Mouse (Mus musculus) testis, postnatal 14 days (tissue): Measurements from ENCODE around the gene Reln.

Experiments
- DNase-seq: peaks from one replicate; pipeline ENCODE4 v3.0.0; 2021; ENCODE audit warnings: low spot score

Gene Reln

GRCm38 (mm10) chr5:22344556-22344975, at the start of gene Reln:
Reln (minus strand) TSS chr5:22344702.
- DNase-seq = peak; percentile 31

GRCm38 (mm10) chr5:22388502-22388901, 44.0 kb upstream of the Reln start:
- no peak for DNase-seq

GRCm38 (mm10) chr5:22360510-22360909, 16.0 kb upstream of the Reln start:
- no peak for DNase-seq

DNA sequence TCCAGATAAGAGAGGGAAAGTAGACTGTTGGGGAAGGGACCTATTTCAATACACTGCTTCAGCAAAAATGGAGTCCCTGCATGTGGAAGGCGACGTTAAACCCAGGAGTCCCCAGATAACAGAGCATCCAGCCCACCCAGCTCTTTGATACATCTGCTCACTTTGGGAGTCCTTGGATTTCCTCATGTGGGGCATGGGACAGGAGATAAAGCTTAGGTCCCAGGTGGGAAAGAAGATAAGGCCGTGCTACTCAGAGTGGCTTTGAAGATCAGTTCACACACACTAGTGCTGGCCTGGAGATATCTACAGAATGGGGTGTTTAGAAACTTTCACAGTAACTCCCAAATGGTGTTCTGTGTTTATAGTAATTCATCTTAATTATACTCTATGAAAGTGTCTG, 3.9 kb upstream of the Reln start:
- no peak for DNase-seq

DNA sequence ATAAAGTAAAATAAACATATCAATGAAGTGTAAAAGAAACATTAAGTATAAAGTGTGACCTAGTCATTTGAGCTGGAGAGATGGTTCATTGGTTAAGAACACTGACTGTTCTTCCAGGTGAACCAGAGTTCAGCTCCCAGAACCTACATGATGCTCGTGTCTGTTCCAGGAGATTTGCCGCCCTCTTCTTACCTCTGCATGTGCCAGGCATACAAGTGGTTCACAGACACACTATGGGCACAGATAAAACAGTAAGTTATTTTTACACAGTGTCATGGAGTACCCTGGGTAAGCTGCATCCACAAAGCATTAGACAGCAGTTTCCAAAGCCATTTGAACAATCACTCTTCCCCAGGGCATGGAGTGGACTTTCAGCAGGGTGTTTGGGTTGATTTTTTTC, 3.2 kb upstream of the Reln start:
- DNase-seq = no peak

GRCm38 (mm10) chr5:22345894-22346635, 1.6 kb upstream of the Reln start:
- DNase-seq = no peak

DNA sequence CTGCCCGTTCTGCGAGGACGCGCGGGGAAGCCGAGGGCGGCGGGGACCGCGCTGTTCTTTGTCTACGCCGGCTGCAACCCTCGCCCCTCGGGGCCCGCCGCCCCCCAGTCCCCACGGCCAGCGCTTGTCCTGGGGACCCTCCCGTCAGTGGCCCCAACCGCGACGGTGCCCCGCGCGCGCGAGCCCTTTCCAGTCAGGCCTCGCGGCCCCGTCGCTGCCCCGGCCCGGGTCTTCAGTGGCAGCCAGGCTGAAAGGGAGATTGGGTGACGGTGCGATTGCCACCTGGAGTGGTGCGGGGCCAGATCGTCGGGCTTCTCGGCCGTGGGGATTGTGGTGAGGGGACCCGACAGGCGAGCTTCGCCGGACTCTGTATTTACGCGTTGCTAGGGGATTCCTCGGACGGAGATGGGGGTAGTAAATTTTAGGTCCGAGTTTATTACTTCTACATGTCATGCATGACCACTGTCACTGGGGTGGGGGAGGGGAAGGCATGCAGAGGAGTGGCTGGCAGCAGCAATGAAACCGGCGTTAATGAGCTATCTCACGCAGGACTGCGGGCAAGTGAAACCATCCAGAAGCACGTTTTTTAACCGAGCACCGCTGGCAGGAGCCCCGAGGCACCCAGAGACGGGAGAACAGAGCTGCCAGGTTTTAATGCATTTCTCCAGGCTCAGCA, 612 bp upstream of the Reln start:
- peak; percentile 19 for DNase-seq

- peak; percentile 17 for DNase-seq
These were observed 503 bp downstream of the Reln start for GRCm38 (mm10) chr5:22343843-22344555.

DNA sequence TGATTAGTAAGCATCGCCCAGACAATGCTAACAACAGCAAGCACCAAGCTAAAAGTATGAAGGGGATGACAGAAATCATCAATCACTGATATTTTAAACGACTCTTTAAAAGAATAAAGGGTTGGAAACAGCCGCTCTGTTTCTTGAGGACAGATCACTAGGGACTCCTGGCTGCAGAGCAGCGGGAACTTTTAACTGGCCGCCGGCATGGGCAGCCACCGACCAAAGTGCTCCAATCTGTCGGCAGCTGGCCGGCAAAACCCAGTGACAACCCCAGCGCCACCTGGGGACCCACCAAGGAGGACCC, 1.0 kb downstream of the Reln start:
- no peak for DNase-seq

DNA sequence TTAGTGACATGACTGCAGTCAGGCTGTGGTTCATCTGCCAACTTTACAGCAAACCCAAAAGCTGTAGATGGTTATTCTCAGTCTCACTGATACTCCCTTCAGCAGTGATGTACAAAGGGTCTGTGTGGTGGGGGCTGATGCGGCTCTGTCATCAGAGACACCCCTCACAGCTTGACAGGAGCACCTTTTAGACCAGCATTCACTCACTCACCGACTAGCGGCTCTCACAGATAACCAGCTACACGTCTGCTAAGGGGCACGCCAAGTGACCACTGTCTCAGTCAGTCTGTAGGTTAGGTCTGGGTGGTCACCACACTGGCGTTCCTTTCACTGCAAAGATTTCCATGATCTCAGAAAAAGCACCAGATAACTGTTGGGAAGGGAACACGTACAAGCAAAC, 2.0 kb downstream of the Reln start:
- no peak for DNase-seq

- DNase-seq = no peak
These were observed 3.5 kb downstream of the Reln start for GRCm38 (mm10) chr5:22340991-22341390.

GRCm38 (mm10) chr5:22335408-22335807, 9.1 kb downstream of the Reln start:
- DNase-seq = no peak

GRCm38 (mm10) chr5:22330802-22331201, 13.7 kb downstream of the Reln start:
- no peak for DNase-seq

DNA sequence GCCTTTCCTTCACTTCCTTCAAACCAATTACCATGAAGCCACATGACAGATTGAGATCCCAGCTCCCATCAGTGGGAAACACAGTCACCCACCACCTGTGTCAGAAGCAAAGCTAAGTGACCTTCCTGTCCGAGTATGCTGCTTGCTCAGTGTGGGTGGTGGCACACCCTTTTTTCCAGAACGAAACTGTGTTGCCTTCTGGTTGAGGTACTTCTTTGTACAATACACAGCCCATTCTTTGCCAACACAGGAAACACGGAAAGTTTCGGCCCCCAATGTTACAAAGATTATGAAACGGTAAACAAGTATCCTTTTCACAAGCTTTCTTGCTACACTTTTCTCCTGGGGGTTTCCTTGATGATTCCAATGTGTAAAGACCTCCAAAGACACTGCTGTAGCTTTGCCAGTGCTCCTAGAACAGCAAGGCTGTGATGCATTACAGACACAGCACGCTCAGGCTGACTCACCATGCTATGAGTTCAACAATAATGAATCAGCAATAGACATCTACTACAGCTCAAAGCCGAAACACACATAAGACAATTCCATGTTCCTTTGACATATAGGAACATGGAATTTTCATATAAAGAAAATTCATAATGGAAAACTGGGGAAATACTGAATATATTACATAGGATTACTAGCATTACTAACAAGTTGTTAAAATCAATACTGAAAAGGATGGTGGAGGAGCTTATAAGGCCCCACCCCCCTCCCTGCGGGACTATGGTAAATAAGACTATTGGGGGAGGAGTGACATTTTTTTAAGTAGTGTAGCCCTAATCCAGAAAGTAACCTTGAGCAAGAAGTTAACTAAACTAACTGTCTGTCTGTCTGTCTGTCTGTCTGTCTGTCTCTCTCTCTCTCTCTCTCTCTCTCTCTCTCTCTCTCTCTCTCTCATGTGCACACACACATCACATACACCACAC, 15.8 kb downstream of the Reln start:
- DNase-seq = peak; percentile 62

- no peak for DNase-seq
These were observed 17.3 kb downstream of the Reln start for GRCm38 (mm10) chr5:22327170-22327569.

DNA sequence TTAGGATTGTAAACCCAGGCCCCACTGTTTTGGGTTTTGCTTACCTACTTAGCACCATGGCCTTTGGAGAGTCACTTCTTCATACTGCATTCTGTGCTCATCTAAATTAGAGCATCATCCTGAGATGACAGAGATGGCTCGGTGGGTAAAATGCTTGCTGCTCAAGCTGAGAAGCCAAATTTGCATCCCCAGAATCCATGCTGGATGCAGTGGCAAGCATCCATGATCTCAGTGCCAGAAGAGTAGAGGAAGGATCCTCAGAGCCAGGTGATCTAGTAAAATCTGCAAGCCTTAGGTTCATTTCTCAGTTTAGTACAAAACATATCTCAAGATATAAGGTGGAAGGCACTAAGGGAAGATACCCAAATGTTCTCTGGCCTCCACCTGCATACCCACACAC, 20.7 kb downstream of the Reln start:
- no peak for DNase-seq

DNA sequence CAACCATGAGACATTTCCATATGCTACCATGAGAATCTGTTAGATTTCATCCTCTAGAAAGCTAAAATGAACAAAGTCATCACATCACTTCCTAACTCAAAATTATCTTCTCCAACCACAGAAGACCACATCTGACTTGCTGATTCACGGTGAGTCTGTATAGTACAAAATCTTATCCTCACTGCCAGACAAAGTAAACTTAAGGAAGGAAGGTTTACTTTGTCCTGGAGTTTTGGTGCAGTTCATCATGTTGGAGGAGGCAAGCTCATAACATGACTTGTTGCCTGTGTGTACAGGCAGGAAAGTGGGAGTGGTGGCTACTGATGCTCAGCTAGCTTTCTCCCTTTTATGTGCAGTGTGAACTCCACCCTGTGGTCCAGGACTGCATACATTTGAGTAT, 26.7 kb downstream of the Reln start:
- DNase-seq = no peak

DNA sequence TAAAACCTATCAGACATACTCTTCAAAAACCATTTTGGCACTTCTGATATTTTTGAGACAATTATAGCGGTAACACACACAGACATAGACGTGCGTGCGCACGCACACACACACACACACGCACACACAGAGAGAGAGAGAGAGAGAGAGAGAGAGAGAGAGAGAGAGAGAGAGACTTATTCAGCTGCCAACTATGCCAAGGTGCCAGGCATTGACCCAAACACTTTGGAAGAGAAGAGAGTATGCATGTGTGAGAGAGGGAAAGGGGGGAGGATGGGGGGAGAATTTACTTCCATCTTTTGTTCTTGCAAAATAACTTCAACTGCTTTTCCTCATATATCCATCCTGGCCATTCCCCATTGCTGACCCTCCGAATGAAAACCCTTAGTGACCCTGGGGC, 28.0 kb downstream of the Reln start:
- no peak for DNase-seq

GRCm38 (mm10) chr5:22315990-22316389, 28.5 kb downstream of the Reln start:
- DNase-seq = no peak

- no peak for DNase-seq
These were observed 31.5 kb downstream of the Reln start for GRCm38 (mm10) chr5:22312995-22313394.

DNA sequence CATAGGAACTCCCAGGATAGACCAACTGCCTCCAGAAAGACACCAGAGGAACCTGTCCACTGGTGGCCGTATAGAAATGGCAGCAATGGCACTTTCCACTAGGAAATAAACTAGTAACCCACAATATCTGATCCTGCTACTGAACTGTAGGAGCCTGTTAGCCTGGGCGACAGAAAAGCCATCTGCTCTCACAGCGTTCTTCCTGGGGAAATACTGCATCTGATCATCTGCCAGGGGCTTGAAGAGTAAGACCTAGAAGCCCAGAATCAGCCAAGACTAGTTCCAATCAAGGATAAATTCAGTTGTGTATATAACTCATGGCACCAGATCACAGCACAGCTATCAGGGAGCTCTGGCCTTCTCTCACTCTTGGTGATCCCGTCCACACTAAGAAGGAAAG, 33.5 kb downstream of the Reln start:
- DNase-seq = no peak

- no peak for DNase-seq
These were observed 35.5 kb downstream of the Reln start for GRCm38 (mm10) chr5:22309001-22309400.
